Mouse (Mus musculus) embryonic facial prominence, embryonic 10.5 days (tissue): ENCODE data around the gene Ccdc194. TPM values are rescaled to one million over a fixed set of nuclear protein-coding genes. Genes with fewer than 3 reads are reported as not detected.

Source experiments
- DNase-seq: peaks from one replicate; pipeline ENCODE4 v3.0.0-alpha.2; 2017; ENCODE audit warnings: low spot score
- H3K27ac ChIP-seq: fragments of 300-500 bp; sonication (generic); replicated peaks from 2 replicates; pipeline ENCODE4 v1.5.1; 2016; ENCODE audit warnings: mild to moderate bottlenecking
- H3K27me3 ChIP-seq: fragments of 300-500 bp; sonication (generic); replicated peaks from 2 replicates; pipeline ENCODE4 v1.6.1; 2016; ENCODE audit warnings: low read depth, mild to moderate bottlenecking; ENCODE audit not compliant: poor library complexity, severe bottlenecking
- H3K36me3 ChIP-seq: fragments of 300-500 bp; sonication (generic); replicated peaks from 2 replicates; pipeline ENCODE4 v1.6.1; 2016; ENCODE audit warnings: mild to moderate bottlenecking, moderate library complexity
- H3K4me1 ChIP-seq: fragments of 300-500 bp; sonication (generic); 2 replicates; pipeline ENCODE4 v1.6.1; 2016
- H3K4me3 ChIP-seq: fragments of 300-500 bp; sonication (generic); 2 replicates; pipeline ENCODE4 v1.5.1; 2016; ENCODE audit warnings: mild to moderate bottlenecking, moderate library complexity
- H3K9me3 ChIP-seq: fragments of 300-500 bp; sonication (generic); 2 replicates; pipeline ENCODE4 v1.6.1; 2016; ENCODE audit warnings: mild to moderate bottlenecking
- WGBS: fragments of 180-500 bp; shearing (Covaris S2); methylation state at CpG from one replicate; pipeline ENCODE4 v1.1.7; 2016; 5-methylcytosine and 5-hydroxymethylcytosine counted together
- polyA plus RNA-seq: library from polyadenylated mRNA; unstranded; fragments of >200 nt; fragmentation: Nextera tagmentation; extraction: Ambion mirVana; gene quantifications from 2 replicates; pipeline ENCODE4 v1.2.1, GENCODE M21; 2016

Gene Ccdc194
- polyA plus RNA-seq, 1 experiment from 2014 or later, result 0.12 TPM

GRCm38 (mm10) chr8:71497881-71498501 is 27.5 kb downstream of the Ccdc194 start:
- peaks cover 55% of the 10 kb centered on the region for H3K4me1 ChIP-seq
- H3K27ac ChIP-seq, result peak overlapping the region; percentile 77
- no peaks in the 10 kb centered on the region for H3K9me3 ChIP-seq

DNA sequence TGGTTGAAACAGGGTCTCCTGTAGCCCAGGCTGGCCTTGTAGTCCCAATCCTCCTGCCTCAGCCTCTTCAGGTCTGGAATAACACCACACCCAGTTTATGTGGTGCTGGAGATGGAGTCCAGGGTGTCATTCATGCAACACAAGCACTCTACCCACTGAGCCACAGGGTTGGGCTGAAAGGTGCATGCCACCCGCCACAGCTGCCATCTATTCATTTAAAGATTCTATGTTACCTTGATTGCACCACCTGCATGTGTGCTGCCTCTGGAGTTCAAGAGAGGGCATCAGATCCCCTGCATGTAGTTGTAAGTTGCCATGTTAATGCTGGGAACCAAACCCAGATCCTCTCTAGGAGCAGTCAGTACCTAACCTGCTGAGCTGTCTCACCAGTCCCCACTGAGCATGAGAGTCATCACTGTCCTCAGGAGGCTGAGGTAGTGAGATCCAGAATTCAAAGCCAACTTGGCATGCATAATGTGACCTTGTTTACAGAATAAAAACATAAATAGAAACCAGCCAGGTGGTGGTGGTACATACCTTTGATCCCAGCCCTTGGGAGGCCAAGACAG is 28.4 kb downstream of the Ccdc194 start:
- no peaks in the 10 kb centered on the region for H3K9me3 ChIP-seq
- H3K4me1 ChIP-seq, result peaks cover 53% of the 10 kb centered on the region
- WGBS, result 95% methylated on average over 1 of the region's 1 CpGs
- H3K4me3 ChIP-seq, result no peak overlapping the region
- peak overlapping the region; percentile 77 for H3K27ac ChIP-seq
- H3K36me3 ChIP-seq, result peaks cover 20% of the 10 kb centered on the region
- no peaks in the 10 kb centered on the region for H3K27me3 ChIP-seq
- no peak for DNase-seq

More at GRCm38 (mm10) chr8:71497881-71498501, 27.5 kb downstream of the Ccdc194 start:
- Histone ChIP-seq H3K36me3 (peaks cover 12% of the 10 kb centered on the region), H3K4me3 (peak overlapping the region; percentile 33), H3K27me3 (no peaks in the 10 kb centered on the region)
- no peak for DNase-seq
- 25% methylated on average over 15 of the region's 15 CpGs for WGBS

DNA sequence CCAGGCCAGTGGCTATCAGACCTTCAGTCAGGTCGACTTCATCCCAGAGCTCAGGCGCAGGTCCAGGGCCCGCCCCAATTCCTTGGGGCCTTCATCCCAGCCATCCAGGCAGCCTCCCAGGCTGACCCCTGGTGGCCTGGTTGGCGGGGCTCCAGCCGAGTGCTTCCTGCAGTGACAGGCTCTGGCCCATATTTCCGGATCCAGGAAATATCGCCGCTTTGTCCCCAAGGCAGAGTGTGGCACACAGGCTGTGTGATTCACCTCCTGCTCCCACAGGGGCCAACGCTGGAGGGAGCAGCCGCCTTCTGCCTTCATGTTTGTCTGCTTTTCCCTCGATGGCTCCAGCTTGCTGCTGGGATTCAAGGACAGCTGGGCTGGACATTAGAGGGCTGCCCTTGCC is 29.0 kb downstream of the Ccdc194 start:
- WGBS, result 22% methylated on average over 11 of the region's 11 CpGs
- Histone ChIP-seq H3K27me3 (no peaks in the 10 kb centered on the region), H3K36me3 (peaks cover 27% of the 10 kb centered on the region), H3K4me1 (peaks cover 53% of the 10 kb centered on the region), H3K9me3 (no peaks in the 10 kb centered on the region), H3K4me3 (no peak overlapping the region), H3K27ac (peak overlapping the region; percentile 26)
- DNase-seq, result peak; percentile 67

DNA sequence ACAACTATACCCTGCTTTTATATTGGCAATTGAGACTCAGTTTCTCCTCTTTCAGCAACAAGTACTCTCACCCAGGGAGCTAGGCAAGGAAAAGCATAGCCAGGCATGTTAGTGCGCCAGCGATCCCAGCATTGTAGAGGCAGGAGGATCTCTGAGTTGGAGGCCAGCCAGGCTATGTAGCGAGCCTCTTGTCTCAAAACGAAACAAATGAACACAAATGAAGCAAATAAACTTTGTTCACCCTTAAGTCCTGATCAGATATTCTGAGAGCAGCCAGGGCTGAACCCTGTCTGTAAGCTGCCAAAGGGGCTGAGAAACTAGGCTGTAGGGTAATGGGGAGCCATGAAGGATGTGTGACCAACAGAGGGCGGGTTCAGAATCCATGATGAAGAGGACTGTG is 29.7 kb downstream of the Ccdc194 start:
- no peak for DNase-seq
- H3K36me3 ChIP-seq, result peaks cover 34% of the 10 kb centered on the region
- no peaks in the 10 kb centered on the region for H3K27me3 ChIP-seq
- 90% methylated on average over 5 of the region's 5 CpGs for WGBS
- H3K9me3 ChIP-seq, result no peaks in the 10 kb centered on the region
- H3K4me1 ChIP-seq, result peaks cover 53% of the 10 kb centered on the region
- peak overlapping the region; percentile 26 for H3K27ac ChIP-seq
- no peak overlapping the region for H3K4me3 ChIP-seq

- Histone ChIP-seq H3K9me3 (no peaks in the 10 kb centered on the region), H3K36me3 (peaks cover 41% of the 10 kb centered on the region), H3K27ac (peak overlapping the region; percentile 35; the same call in 1 of the 2 replicates), H3K4me1 (peaks cover 51% of the 10 kb centered on the region), H3K27me3 (no peaks in the 10 kb centered on the region), H3K4me3 (no peak overlapping the region)
- WGBS, result 25% methylated on average over 16 of the region's 16 CpGs
- DNase-seq, result peak; percentile 87
These were observed 30.5 kb downstream of the Ccdc194 start for GRCm38 (mm10) chr8:71495039-71495438.

GRCm38 (mm10) chr8:71488454-71488853 is 37.1 kb downstream of the Ccdc194 start:
- DNase-seq, result peak; percentile 89
- no peaks in the 10 kb centered on the region for H3K9me3 ChIP-seq
- H3K4me3 ChIP-seq, result peak overlapping the region; percentile 90
- H3K27ac ChIP-seq, result peak overlapping the region; percentile 87
- H3K36me3 ChIP-seq, result peaks cover 48% of the 10 kb centered on the region
- peaks cover 51% of the 10 kb centered on the region for H3K4me1 ChIP-seq
- WGBS, result under 1% methylated on average over 22 of the region's 22 CpGs
- no peaks in the 10 kb centered on the region for H3K27me3 ChIP-seq

DNA sequence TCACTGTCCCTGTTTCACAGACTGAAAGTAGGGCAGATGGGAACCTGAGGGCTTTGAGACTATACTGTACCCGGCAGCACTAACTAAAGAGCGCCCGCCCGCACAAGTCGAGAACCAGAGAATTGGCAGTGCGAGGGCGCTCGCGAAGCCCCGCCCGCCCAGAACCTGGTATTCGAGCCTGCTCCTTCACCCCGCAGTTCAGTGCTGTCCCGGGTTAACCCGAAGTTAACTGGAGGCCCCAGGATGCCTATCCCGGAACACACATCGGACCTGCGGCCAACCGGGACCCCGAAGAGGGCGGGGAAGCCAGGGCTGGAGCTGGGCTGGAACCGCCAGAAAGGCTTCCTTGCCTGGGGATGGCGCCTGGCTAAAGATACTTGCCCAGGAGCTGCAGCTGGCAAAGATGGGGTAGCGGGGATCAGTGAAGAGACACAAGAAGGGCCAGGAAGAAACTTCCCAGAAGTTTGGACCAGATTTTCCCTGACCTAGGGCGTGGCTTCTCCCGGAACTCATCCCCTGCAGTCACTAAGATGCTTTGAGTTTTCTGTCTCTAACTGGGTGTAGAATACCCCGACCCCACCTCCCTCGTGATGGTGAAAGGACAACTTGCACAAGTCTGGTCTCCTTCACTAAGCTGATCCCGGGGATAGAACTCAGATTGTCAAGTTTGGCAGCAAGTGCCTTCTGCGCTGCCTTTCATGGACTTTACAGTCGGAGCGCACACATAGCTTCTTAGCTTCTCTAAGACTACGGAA is 37.6 kb downstream of the Ccdc194 start, which contains the start of gene Gtpbp3:
Gene Gtpbp3 (plus strand): TSS at position 413 of the 755 bp plus-strand sequence.
- peak within 1 kb of the TSS; percentile 90 for H3K4me3 ChIP-seq
- H3K4me1 ChIP-seq, result peaks cover 51% of the 10 kb centered on the region
- H3K27me3 ChIP-seq, result no peaks in the 10 kb centered on the region
- H3K9me3 ChIP-seq, result no peaks in the 10 kb centered on the region
- WGBS, result under 1% methylated on average over 33 of the region's 33 CpGs
- H3K36me3 ChIP-seq, result peaks cover 48% of the 10 kb centered on the region
- peak within 1 kb of the TSS; percentile 87 for H3K27ac ChIP-seq
- DNase-seq, result peak; percentile 87

DNA sequence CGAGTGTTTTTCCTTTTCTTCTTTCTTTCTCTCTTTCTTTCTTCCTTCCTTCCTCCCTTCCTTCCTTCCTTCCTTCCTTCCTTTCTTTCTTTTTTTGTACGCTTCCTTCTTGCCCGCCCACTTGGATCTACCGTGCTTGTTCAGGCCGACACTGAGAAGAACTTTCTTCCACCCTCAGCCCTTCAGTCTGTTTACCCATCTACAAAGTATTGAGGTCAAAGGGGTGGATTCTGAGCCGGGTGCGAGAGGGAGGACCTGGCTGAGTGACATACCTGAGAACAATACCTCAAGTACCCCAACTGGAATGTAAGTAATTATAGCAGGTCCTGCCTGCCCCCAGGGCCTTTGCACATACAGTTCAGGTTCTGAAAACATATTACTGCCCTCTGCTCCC is 39.4 kb downstream of the Ccdc194 start:
- Histone ChIP-seq H3K36me3 (peaks cover 48% of the 10 kb centered on the region), H3K27me3 (peaks cover 12% of the 10 kb centered on the region), H3K4me3 (peak overlapping the region; percentile 92), H3K27ac (peak overlapping the region; percentile 97), H3K9me3 (no peaks in the 10 kb centered on the region), H3K4me1 (peaks cover 59% of the 10 kb centered on the region)
- WGBS, result 19% methylated on average over 7 of the region's 7 CpGs
- peak; percentile 42 for DNase-seq

DNA sequence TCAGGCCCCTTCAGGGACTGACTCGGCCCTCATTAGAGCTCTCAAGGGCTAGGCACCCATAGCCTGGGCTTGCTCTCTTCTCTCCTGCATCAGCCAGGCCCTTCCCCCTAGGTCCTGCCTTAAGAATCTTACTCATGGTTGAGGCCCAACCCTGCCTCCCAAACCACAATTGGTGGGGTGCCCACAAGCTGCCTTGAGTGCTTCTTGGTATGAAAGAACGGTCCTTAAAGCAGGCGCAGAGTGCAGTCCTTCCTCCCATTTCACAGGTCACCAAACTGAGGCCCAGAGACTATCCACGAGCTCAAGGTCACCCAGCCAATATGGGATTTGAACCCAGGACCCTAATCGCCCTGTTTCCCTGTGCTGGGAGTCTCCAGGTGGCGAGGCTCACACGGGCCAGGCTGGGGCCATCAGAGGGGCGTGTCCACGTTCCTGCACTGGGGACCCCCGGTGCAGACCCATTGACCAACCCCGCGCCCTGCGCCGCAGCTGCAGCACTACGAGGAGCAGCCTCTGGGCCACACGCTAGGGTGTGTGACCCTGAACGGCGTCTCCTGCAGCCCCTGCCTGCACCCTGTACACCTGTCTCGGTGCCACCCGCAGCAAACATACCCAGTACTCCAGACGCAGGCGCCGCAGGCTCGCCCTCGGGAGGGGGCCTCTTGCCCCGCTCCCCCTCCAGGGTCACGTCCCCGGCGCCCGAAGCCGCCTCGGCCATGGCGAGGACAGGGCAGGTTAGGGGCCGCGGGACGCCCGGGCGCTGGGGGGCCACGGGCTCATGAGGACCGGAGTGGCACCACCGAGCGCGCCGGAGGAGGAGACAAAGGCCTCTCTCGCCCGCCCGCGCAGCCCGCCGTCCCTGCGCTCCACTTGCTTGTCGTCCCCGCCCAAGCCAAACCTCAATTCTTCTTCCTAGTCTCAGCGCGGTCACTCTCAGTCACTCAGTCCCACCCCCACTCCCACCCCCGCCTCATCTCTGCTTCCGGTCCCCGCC is 40.1 kb downstream of the Ccdc194 start, which contains the start of gene Ano8:
Gene Ano8 (minus strand): TSS at position 822 of the 994 bp plus-strand sequence.
- H3K4me1 ChIP-seq, result peaks cover 65% of the 10 kb centered on the region
- peak within 1 kb of the TSS; percentile 92 for H3K4me3 ChIP-seq
- peak; percentile 92 for DNase-seq
- peaks cover 19% of the 10 kb centered on the region for H3K27me3 ChIP-seq
- WGBS, result 5% methylated on average over 58 of the region's 58 CpGs
- no peaks in the 10 kb centered on the region for H3K9me3 ChIP-seq
- peaks cover 48% of the 10 kb centered on the region for H3K36me3 ChIP-seq
- H3K27ac ChIP-seq, result peak within 1 kb of the TSS; percentile 97

GRCm38 (mm10) chr8:71484736-71485135 is 40.8 kb downstream of the Ccdc194 start:
- peak overlapping the region; percentile 97; the same call in 1 of the 2 replicates for H3K27ac ChIP-seq
- no peak for DNase-seq
- H3K4me1 ChIP-seq, result peaks cover 61% of the 10 kb centered on the region
- peak overlapping the region; percentile 92 for H3K4me3 ChIP-seq
- peaks cover 50% of the 10 kb centered on the region for H3K36me3 ChIP-seq
- peaks cover 21% of the 10 kb centered on the region for H3K27me3 ChIP-seq
- no peaks in the 10 kb centered on the region for H3K9me3 ChIP-seq
- WGBS, result 94% methylated on average over 19 of the region's 19 CpGs

- peak; percentile 78 for DNase-seq
- H3K27me3 ChIP-seq, result peaks cover 26% of the 10 kb centered on the region
- peaks cover 58% of the 10 kb centered on the region for H3K36me3 ChIP-seq
- WGBS, result 46% methylated on average over 8 of the region's 8 CpGs
- H3K9me3 ChIP-seq, result no peaks in the 10 kb centered on the region
- H3K27ac ChIP-seq, result no peak overlapping the region
- H3K4me1 ChIP-seq, result peaks cover 52% of the 10 kb centered on the region
- H3K4me3 ChIP-seq, result peak overlapping the region; percentile 92
These were observed 41.6 kb downstream of the Ccdc194 start for GRCm38 (mm10) chr8:71483932-71484331.
